Mouse (Mus musculus) left cerebral cortex, adult 2 months (tissue): Measurements from ENCODE around the gene Stard13. TPM values are rescaled to one million over a fixed set of nuclear protein-coding genes. Genes with fewer than 3 reads are reported as not detected.

ENCODE experiments used
- DNase-seq, 2 experiments: peaks; one replicate each; pipeline ENCODE4 v3.0.0; 2021 to 2022; ENCODE audit warnings: low spot score in 2 of 2, mixed read lengths in 1 of 2; ENCODE audit errors: extremely low spot score in 1 of 2
- H3K27ac ChIP-seq: fragments of 200-600 bp; 2 replicates; pipeline ENCODE4 v1.8.1; 2022
- H3K4me3 ChIP-seq: fragments of 200-600 bp; 2 replicates; pipeline ENCODE4 v1.8.1; 2022
- CTCF ChIP-seq: fragments of 200-600 bp; IDR thresholded peaks from 2 replicates; pipeline ENCODE4 v1.8.1; 2022; ENCODE audit warnings: antibody characterized with exemption, mild to moderate bottlenecking, moderate library complexity
- intact Hi-C: fragments of 180-260 bp; cut with DNase I; formaldehyde crosslinking; loops from one replicate; pipeline ENCODE4 v1.15.1; 2025
- total RNA-seq, 2 experiments: library from RNA; stranded (reverse); gene quantifications; 2 replicates each; pipeline ENCODE4 v1.2.3; 2021

Gene Stard13
- total RNA-seq, 2 experiments from 2014 or later: 10.6 to 18.4 TPM

DNA sequence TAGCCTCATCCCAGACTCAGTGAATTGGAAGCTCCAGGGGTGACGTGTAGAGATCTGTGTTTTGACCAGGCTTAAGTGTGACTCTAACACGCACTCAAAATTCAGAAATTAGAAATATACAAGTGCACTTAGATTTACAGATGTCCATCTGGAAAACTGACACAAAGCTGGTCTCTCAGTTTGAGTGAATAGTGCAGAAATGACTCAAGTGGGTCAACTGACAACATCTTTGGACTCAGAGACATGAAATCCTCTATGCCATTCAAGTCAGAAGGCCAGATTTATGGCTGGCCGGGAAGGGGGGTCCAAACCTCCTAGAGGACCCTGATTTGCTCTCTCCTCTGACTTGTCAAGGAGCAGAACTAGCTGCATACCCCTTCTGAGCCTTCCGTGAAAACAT, 85.6 kb downstream of the Stard13 start:
- Histone ChIP-seq H3K4me3 (no peak overlapping the region), H3K27ac (no peak overlapping the region)
- TF ChIP-seq CTCF: no peak
- intact Hi-C loops: no loop called here
- no peak for DNase-seq

DNA sequence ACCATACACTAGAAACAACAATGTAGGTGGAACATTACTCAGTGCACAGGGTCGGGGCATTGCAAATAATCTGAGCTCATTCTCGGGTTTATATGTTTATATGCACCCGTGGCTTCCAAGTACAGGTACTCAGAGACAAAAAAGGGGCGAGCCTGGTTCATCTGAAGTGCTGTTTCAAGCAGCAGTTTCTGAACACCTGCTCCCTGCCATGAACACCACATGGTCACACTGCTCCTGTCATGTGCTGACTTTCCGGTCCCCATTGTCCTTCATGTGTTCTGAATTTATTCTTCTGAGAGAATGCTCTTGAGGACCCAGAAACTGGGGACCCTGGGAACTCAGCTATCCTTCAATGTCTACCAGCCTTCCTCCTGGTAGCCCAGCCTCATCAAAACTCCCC, 87.8 kb downstream of the Stard13 start:
- H3K4me3 ChIP-seq: no peak overlapping the region
- DNase-seq: no peak
- no peak for TF ChIP-seq CTCF
- intact Hi-C loops: no loop called here
- no peak overlapping the region for H3K27ac ChIP-seq

DNA sequence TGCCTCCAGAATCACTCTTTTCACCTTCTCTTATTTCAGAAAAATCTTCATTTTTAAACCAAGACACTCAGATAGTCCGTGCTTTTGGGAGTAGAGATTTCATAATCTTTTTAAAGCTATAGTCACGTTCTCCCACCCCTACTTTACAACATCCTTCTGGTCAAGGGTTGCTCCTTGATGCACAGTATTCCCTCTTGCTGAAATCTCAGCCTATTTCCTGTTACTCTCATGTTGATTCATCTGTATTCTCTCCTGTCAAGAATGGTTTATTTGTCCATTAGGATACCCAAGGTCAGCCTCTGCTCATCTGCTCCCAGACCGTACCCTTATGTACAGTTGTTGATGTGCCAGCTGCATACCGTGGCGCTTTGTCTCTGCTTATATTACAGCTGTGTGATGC, 89.7 kb downstream of the Stard13 start:
- TF ChIP-seq CTCF: no peak
- intact Hi-C loops: loop anchor here (5.0 kb wide), 1 partner anchor 88 kb away; the partner anchor contains the start of gene Stard13
- DNase-seq: no peak
- H3K4me3 ChIP-seq: no peak overlapping the region
- H3K27ac ChIP-seq: peak overlapping the region; percentile 70; the same call in 1 of the 2 replicates

DNA sequence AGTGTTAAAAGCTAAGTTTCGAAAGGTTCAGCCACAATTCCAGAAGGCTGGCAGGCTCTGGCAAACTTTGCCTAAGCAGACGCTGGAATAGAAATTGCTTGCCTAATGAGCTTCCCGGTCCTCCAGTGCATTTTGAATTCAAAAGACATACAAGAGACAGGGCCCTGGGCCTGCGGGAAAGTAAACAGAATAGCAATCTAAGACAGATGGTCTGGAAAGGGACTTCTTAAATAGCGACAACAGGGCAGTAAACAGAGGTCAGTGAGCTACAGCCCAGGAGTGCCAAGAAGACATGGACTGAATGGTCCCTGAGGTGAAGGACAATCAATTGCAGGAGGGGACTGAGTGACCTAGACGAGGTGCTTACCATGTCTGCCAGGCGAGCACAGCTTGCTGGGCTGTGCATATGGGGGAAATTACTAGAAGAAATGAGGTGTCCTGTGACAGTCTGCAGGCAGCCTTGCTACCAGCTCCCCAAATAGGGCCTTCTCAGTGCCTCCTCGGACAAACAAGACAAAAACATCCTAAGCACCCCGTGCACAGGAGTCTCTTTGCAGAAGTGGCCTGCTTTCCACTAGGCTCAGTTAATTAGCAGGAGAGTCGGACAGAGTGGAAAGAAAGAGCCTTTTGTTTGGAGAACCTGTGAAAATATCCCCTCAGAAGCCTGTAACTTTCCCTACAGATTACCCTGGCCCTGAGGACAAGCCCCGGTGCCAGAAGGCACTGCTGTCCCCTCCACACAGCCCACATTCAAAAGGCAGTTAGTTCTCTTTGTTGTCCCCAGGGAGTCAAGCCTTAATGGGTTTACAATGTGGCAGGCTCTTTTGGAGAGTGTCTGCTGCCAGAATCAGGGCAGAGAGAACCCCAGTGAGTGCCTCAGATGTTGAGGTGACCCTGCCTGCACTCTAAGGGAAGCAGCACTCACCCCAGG, 90.7 kb downstream of the Stard13 start:
- TF ChIP-seq CTCF: no peak
- H3K4me3 ChIP-seq: no peak overlapping the region

DNA sequence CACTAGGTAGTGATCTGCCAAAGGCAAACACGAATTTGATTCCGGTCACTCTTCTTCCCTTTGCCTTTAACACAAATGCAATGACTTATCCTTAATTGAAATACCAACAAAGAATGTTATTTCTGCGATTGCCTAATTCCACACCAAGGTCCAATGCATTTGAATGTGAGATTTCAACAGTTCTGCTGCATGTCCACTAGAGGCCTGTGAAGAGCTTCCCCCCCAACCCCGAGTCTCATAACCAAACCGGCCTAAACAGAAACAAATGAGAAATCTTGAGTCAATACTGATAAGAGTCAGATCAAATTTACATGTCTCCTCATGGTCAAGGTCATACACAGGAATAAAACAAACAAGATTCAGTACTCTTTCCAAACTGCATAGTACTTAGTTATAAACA, 91.4 kb downstream of the Stard13 start:
- intact Hi-C loops: loop anchor here (1.0 to 5.0 kb wide), 2 partner anchors 90 to 226 kb away; partner anchors contain the start of gene Stard13
- TF ChIP-seq CTCF: peak; percentile 80
- DNase-seq: no peak

More for the DNA sequence above, 90.7 kb downstream of the Stard13 start:
- intact Hi-C loops: loop anchor here (1.0 to 5.0 kb wide), 2 partner anchors 89 to 225 kb away; partner anchors contain the start of gene Stard13
- DNase-seq: no peak
- H3K27ac ChIP-seq: peak overlapping the region; percentile 70

DNA sequence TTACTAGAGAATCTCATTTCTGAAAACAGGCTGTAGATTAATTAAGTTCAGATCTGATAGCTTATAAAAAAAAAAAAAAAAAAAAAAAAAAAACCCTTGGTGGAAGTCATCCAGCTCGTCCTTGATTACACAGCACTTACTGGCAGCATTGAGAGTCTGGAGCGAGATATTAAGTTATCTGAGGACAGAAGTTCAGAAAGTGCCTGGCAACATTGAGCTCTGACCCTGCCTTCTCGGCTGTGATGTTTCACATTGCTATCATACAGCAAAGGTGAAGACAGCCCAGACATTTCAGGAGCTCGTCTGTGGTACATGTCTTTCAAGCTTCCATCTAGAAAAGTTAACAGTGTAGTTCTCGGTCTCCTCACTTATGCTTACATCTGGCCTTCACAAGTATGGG, 95.7 kb downstream of the Stard13 start:
- no peak for TF ChIP-seq CTCF
- DNase-seq: no peak
- Histone ChIP-seq H3K4me3 (no peak overlapping the region), H3K27ac (peak overlapping the region; percentile 36)
- intact Hi-C loops: loop anchor here (5.0 kb wide), 2 partner anchors 71 to 86 kb away; no protein-coding TSS in a partner anchor

More for the DNA sequence above, 91.4 kb downstream of the Stard13 start:
- no peak overlapping the region for H3K4me3 ChIP-seq
- peak overlapping the region; percentile 70 for H3K27ac ChIP-seq

DNA sequence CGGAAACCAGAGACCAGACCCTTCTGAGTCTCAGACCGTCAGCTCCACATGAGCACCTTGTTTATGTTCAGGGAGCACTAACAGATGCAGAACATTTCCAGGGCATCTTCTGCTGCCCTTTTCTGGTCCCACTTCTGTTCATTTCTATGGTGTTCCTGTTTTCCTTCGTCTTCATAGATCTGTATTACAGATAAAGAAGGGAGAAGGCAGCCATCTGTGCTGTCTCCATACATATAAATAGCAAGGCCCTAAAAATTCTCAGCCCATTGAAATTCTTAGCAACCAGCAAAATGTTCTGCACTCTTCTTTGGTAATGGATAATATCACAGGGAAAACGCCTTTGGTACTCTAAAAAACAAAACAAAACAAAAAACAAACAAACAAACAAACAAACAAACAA, 96.3 kb downstream of the Stard13 start:
- H3K4me3 ChIP-seq: no peak overlapping the region
- intact Hi-C loops: loop anchor here (5.0 kb wide), 2 partner anchors 70 to 85 kb away; no protein-coding TSS in a partner anchor
- no peak for DNase-seq
- peak overlapping the region; percentile 76 for H3K27ac ChIP-seq
- no peak for TF ChIP-seq CTCF

DNA sequence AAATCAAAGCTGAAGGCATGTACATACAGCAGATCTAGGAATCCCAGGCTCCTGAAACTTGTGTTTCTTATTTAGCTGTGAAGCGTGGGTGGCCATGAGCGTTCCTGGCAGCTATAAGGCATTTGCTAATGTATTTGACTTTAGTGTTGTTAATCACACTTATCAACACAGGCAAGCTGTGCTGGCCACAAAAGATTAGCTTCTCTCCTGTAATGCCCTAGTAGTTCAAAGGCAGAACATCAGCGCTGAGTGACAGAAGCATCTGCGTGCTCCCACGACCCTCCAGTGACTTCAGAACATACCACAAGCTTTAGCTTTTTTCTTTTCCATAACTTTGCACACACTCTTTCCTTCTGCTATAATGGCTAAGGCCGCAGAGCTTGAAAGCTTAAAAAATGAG, 97.7 kb downstream of the Stard13 start:
- DNase-seq: no peak
- Histone ChIP-seq H3K27ac (peak overlapping the region; percentile 76; the same call in 1 of the 2 replicates), H3K4me3 (no peak overlapping the region)
- no peak for TF ChIP-seq CTCF
- intact Hi-C loops: loop anchor here (5.0 kb wide), 2 partner anchors 69 to 84 kb away; no protein-coding TSS in a partner anchor

DNA sequence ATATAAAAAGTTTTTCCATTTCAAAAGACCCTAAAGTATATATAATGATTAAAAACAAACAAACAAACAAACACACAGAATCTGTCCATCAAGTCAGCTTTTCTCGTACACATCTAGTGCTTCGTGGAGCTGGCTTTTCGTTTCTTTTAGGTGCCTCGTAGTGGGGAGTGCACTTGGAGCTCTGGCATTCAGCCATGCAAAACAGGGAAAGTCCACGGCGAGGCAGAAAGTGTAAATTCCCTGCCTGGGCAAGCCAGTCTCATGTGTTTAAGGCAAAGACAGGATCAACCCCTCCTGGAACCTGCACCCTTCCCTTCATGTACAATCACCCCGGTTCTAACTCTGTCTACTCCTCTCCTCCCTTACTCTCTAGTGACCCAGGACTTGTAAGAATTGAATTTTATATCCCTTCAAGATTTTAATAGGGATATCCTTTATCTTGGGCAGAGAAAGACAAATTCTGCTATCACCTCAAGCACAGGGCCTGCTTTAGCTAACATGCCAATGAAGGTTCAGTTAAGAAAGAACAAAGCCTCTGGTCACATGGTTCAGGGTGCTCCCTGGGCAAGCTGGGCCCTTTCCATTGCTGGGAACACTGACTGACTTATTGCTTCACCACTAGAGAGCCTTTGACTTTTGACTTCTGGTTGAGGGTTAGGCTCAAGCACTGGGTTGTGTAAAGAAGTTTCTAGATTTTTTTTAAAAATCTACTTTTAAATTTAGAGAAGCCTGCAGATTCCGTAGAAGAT, 98.4 kb downstream of the Stard13 start:
- Histone ChIP-seq H3K4me3 (no peak overlapping the region), H3K27ac (peak overlapping the region; percentile 28; the same call in 1 of the 2 replicates)
- TF ChIP-seq CTCF: no peak
- intact Hi-C loops: loop anchor here (5.0 kb wide), 2 partner anchors 68 to 83 kb away; no protein-coding TSS in a partner anchor
- DNase-seq: no peak

DNA sequence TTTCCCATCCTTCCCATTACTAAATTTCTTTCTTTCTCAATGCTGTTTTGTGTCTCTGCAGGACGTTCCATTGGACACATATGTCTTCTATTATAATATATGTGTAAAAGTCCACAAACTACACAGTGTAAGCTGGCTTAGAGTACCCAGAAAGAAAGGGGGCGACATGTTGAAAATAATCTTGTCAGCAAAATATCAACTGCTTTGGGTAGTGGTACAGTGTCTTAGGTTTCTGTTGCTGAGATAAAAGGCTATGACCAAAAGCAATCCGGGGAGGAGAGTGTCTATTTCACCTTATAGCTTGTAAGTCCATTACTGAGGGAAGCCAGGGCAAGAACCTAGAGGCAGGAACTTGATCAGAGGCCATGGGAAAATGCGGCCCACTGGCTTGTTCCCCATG, 99.4 kb downstream of the Stard13 start:
- intact Hi-C loops: no loop called here
- TF ChIP-seq CTCF: no peak
- Histone ChIP-seq H3K4me3 (no peak overlapping the region), H3K27ac (no peak overlapping the region)
- DNase-seq: no peak

DNA sequence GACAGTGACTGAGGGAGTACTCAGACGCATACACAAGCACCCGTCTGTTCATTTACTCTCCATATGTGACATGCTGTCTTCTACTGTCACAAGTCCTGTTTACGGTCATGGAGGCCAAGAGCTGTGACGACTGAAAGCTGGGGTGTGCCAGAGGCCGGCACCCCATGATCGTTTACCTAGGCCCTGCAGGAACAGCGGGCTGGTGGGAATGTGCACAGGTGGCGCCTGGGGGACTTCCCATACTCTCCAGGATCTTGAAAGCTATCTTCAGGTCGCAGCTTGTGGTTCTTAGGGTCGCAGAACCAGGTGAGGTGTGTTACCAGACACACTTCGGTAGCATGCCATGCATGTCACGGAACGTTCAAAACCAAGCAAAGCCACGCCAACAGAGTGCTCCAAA, 99.9 kb downstream of the Stard13 start:
- intact Hi-C loops: no loop called here
- H3K4me3 ChIP-seq: no peak overlapping the region
- no peak for DNase-seq
- TF ChIP-seq CTCF: no peak
- no peak overlapping the region for H3K27ac ChIP-seq

DNA sequence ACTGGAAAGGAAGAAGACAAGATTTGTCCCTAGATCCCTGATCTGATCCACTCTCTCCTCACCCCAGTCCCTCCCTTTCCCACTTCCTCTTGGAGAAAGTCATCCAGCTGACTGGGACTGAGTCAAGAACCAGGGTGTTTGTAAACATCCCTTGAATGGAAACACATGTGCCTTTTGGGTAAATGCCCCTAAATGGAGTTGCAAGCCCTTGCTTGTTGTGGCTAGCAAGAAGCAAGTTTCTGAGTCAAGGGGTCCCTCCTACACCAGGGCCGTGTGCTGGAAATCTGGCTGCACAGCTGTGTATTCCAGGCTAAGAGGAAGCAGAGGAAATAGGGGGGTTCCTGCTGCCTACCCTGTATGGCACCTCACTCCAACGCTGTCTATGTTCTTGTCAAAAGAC, 103.9 kb downstream of the Stard13 start:
- H3K27ac ChIP-seq: no peak overlapping the region
- no peak overlapping the region for H3K4me3 ChIP-seq
- intact Hi-C loops: no loop called here
- DNase-seq: no peak
- TF ChIP-seq CTCF: no peak
